Mouse (Mus musculus) myocyte (in vitro differentiated cells): ENCODE data around the gene Catsper2. TPM values are rescaled to one million over a fixed set of nuclear protein-coding genes. Genes with fewer than 3 reads are reported as not detected.
A peak's percentile ranks its signal among the peaks of the same experiment; 100 is the strongest.

ENCODE experiments used
- H3K27me3 ChIP-seq: one replicate; pipeline ENCODE4 v1.6.1; 2011; ENCODE audit not compliant: control insufficient read depth, insufficient read depth, insufficient read length
- H3K36me3 ChIP-seq: one replicate; pipeline ENCODE4 v1.6.1; 2011; ENCODE audit not compliant: control insufficient read depth, insufficient read depth
- H3K4me2 ChIP-seq: one replicate; pipeline ENCODE4 v1.6.1; 2011; ENCODE audit warnings: low read depth, control low read depth
- H3K4me3 ChIP-seq: one replicate; pipeline ENCODE4 v1.5.1; 2011; ENCODE audit warnings: mild to moderate bottlenecking, control low read depth, moderate library complexity
- H3K79me2 ChIP-seq: one replicate; pipeline ENCODE4 v1.6.1; 2011; ENCODE audit not compliant: control insufficient read depth, insufficient read depth
- H3ac ChIP-seq: one replicate; pipeline ENCODE4 v1.6.1; 2011; ENCODE audit not compliant: control insufficient read depth, insufficient read length
- CEBPB ChIP-seq: IDR thresholded peaks from 2 replicates; pipeline ENCODE4 v1.6.1; 2011; ENCODE audit warnings: mild to moderate bottlenecking, moderate library complexity; ENCODE audit not compliant: poor library complexity, insufficient read depth, severe bottlenecking
- E2F4 ChIP-seq: IDR thresholded peaks from one replicate; pipeline ENCODE4 v1.6.1; 2011; ENCODE audit warnings: mild to moderate bottlenecking, control low read depth, moderate library complexity; ENCODE audit not compliant: insufficient read depth
- MAX ChIP-seq: IDR thresholded peaks from one replicate; pipeline ENCODE4 v1.6.1; 2011; ENCODE audit warnings: low read depth, mild to moderate bottlenecking, control low read depth
- MYOD1 ChIP-seq, 3 experiments: IDR thresholded peaks; one replicate each; pipeline ENCODE4 v1.6.1; 2011; ENCODE audit warnings: control low read depth in 2 of 3, low read depth in 2 of 3, mild to moderate bottlenecking in 2 of 3, moderate library complexity in 1 of 3; ENCODE audit not compliant: insufficient read length in 2 of 3, control insufficient read depth in 1 of 3
- MYOG ChIP-seq, 3 experiments: IDR thresholded peaks; one replicate each; pipeline ENCODE4 v1.6.1; 2011; ENCODE audit warnings: control low read depth in 2 of 3, low read depth in 2 of 3, mild to moderate bottlenecking in 2 of 3; ENCODE audit not compliant: insufficient read length in 2 of 3, control insufficient read depth in 1 of 3, insufficient read depth in 1 of 3
- POLR2A ChIP-seq: IDR thresholded peaks from one replicate; pipeline ENCODE4 v1.6.1; 2011; ENCODE audit warnings: low read depth, mild to moderate bottlenecking, control low read depth, moderate library complexity; ENCODE audit not compliant: insufficient read length
- POLR2AphosphoS2 ChIP-seq: IDR thresholded peaks from one replicate; pipeline ENCODE4 v1.6.1; 2011; ENCODE audit warnings: low read depth, control low read depth; ENCODE audit not compliant: insufficient read length
- REST ChIP-seq: IDR thresholded peaks from one replicate; pipeline ENCODE4 v1.6.1; 2011; ENCODE audit warnings: mild to moderate bottlenecking, control low read depth, moderate library complexity; ENCODE audit not compliant: insufficient read depth, insufficient read length
- SRF ChIP-seq: IDR thresholded peaks from one replicate; pipeline ENCODE4 v1.6.1; 2011; ENCODE audit warnings: low read depth; ENCODE audit not compliant: control insufficient read depth, insufficient read length
- TCF12 ChIP-seq: IDR thresholded peaks from one replicate; pipeline ENCODE4 v1.6.1; 2011; ENCODE audit warnings: mild to moderate bottlenecking, control low read depth; ENCODE audit not compliant: poor library complexity, insufficient read depth, severe bottlenecking
- TCF3 ChIP-seq: IDR thresholded peaks from one replicate; pipeline ENCODE4 v1.6.1; 2011; ENCODE audit warnings: low read depth, control low read depth; ENCODE audit not compliant: insufficient read length
- USF1 ChIP-seq: IDR thresholded peaks from one replicate; pipeline ENCODE4 v1.6.1; 2011; ENCODE audit warnings: low read depth, mild to moderate bottlenecking, control low read depth, moderate library complexity
- polyA plus RNA-seq: library from polyadenylated mRNA; unstranded; fragments of >200 nt; fragmentation: generic; extraction: Trizol; gene quantifications from one replicate; pipeline ENCODE4 v1.2.1, GENCODE M21; 2012; ENCODE audit warnings: missing spikeins

Gene Catsper2
- 1.5 TPM for polyA plus RNA-seq

- peak within 1 kb of the TSS; percentile 65 for H3K4me3 ChIP-seq
- TF ChIP-seq REST (no peak), USF1 (no peak), MYOG (IDR thresholded peaks at IDR 0.05; ENCODE audit: control insufficient read depth in 1 of 3, insufficient read depth in 1 of 3, insufficient read length in 2 of 3, low read depth in 2 of 3) (peak in 2 of 3 experiments; percentile 71 to 75), TCF12 (no peak), POLR2AphosphoS2 (peak; percentile 81), CEBPB (no peak), SRF (peak; percentile 18), POLR2A (peak; percentile 85), MYOD1 (IDR thresholded peaks at IDR 0.05; ENCODE audit: control insufficient read depth in 1 of 3, insufficient read length in 2 of 3, low read depth in 2 of 3) (peak in 2 of 3 experiments; percentile 30 to 73)
- H3K4me2 ChIP-seq, result peak within 1 kb of the TSS; percentile 85
- peaks cover 46% of the 10 kb centered on the region for H3K79me2 ChIP-seq
- no peaks in the 10 kb centered on the region for H3K27me3 ChIP-seq
- peak within 1 kb of the TSS; percentile 92 for H3ac ChIP-seq
- H3K36me3 ChIP-seq, result peaks cover 11% of the 10 kb centered on the region
These were observed at the start of gene Catsper2, which contains the start of gene Pdia3 for GRCm38 (mm10) chr2:121413387-121414042. TSS of gene Catsper2 (minus strand) at chr2:121413792. TSS of gene Pdia3 (plus strand) at chr2:121413775.

- peaks cover 4% of the 10 kb centered on the region for H3K36me3 ChIP-seq
- no peaks in the 10 kb centered on the region for H3K27me3 ChIP-seq
- H3K4me3 ChIP-seq, result no peak overlapping the region
- H3K4me2 ChIP-seq, result peak overlapping the region; percentile 6
- peaks cover 13% of the 10 kb centered on the region for H3K79me2 ChIP-seq
- no peak overlapping the region for H3ac ChIP-seq
- TF ChIP-seq E2F4 (no peak), SRF (no peak), MAX (no peak), POLR2A (no peak), TCF12 (no peak), USF1 (no peak), TCF3 (no peak), REST (no peak), CEBPB (no peak), MYOD1 (IDR thresholded peaks at IDR 0.05; ENCODE audit: control insufficient read depth in 1 of 3, insufficient read length in 2 of 3, low read depth in 2 of 3) (no peak), POLR2AphosphoS2 (no peak), MYOG (IDR thresholded peaks at IDR 0.05; ENCODE audit: control insufficient read depth in 1 of 3, insufficient read depth in 1 of 3, insufficient read length in 2 of 3, low read depth in 2 of 3) (no peak)
These were observed 46.5 kb upstream of the Catsper2 start for GRCm38 (mm10) chr2:121460071-121460470.

- Histone ChIP-seq H3K4me3 (peak within 1 kb of the TSS; percentile 86), H3K79me2 (peaks cover 24% of the 10 kb centered on the region), H3K27me3 (no peaks in the 10 kb centered on the region), H3K36me3 (peaks cover 15% of the 10 kb centered on the region), H3ac (peak within 1 kb of the TSS; percentile 32), H3K4me2 (peak within 1 kb of the TSS; percentile 95)
- peak in 1 of 3 experiments; percentile 5 for TF ChIP-seq MYOG (IDR thresholded peaks at IDR 0.05; ENCODE audit: control insufficient read depth in 1 of 3, insufficient read depth in 1 of 3, insufficient read length in 2 of 3, low read depth in 2 of 3)
- TF ChIP-seq POLR2AphosphoS2, result peak; percentile 92
- TF ChIP-seq TCF3, result no peak
- no peak for TF ChIP-seq CEBPB
- no peak for TF ChIP-seq MAX
- no peak for TF ChIP-seq E2F4
- no peak for TF ChIP-seq MYOD1 (IDR thresholded peaks at IDR 0.05; ENCODE audit: control insufficient read depth in 1 of 3, insufficient read length in 2 of 3, low read depth in 2 of 3)
- no peak for TF ChIP-seq REST
- no peak for TF ChIP-seq USF1
- no peak for TF ChIP-seq TCF12
- TF ChIP-seq SRF, result no peak
- TF ChIP-seq POLR2A, result peak; percentile 80
These were observed 43.4 kb upstream of the Catsper2 start, which contains the start of gene Serinc4 for GRCm38 (mm10) chr2:121456692-121457642. TSS of gene Serinc4 (minus strand) at chr2:121456781.

- Histone ChIP-seq H3ac (no peak overlapping the region), H3K4me2 (no peak overlapping the region), H3K36me3 (peaks cover 22% of the 10 kb centered on the region), H3K79me2 (peaks cover 38% of the 10 kb centered on the region), H3K27me3 (no peaks in the 10 kb centered on the region), H3K4me3 (no peak overlapping the region)
- TF ChIP-seq E2F4, result no peak
- TF ChIP-seq USF1, result no peak
- TF ChIP-seq TCF12, result no peak
- TF ChIP-seq MYOD1 (IDR thresholded peaks at IDR 0.05; ENCODE audit: control insufficient read depth in 1 of 3, insufficient read length in 2 of 3, low read depth in 2 of 3), result no peak
- TF ChIP-seq POLR2AphosphoS2, result peak; percentile 84
- TF ChIP-seq MAX, result no peak
- TF ChIP-seq REST, result no peak
- peak; percentile 40 for TF ChIP-seq POLR2A
- TF ChIP-seq TCF3, result no peak
- TF ChIP-seq MYOG (IDR thresholded peaks at IDR 0.05; ENCODE audit: control insufficient read depth in 1 of 3, insufficient read depth in 1 of 3, insufficient read length in 2 of 3, low read depth in 2 of 3), result peak in 1 of 3 experiments; percentile 11
These were observed 41.9 kb upstream of the Catsper2 start for GRCm38 (mm10) chr2:121455534-121455933.
